Mouse (Mus musculus): Measurements from ENCODE around the gene B9d1.

Gene B9d1

GRCm38 (mm10) chr11:61535530-61535929, 30.6 kb downstream of the B9d1 start:
- in situ Hi-C loops (cut with MboI; ENCODE audit: unreplicated experiment in 2 of 2): no loop called here

DNA sequence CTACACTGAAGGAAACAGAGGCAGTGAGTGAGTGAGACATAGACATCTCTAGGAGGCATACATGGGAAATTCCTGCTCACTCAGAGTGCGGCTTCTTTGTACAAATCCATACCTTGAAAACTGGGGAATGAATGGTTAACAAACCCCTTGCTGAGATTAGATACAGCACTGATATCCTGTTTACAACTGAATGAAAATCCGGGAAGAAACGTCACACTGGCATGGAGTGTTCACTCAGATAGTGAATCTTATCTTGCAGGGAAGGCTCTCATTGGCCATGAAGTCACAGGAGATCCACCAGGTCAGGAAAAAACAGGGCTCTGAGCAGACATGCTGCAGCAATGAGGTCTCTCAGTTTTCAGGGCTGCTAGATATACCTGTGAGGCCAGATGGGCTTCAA, 32.0 kb downstream of the B9d1 start:
- in situ Hi-C loops (cut with MboI; ENCODE audit: unreplicated experiment in 2 of 2): no loop called here

GRCm38 (mm10) chr11:61537362-61537761, 32.4 kb downstream of the B9d1 start:
- in situ Hi-C loops (cut with MboI; ENCODE audit: unreplicated experiment in 2 of 2): no loop called here

- in situ Hi-C loops (cut with MboI; ENCODE audit: unreplicated experiment in 2 of 2): no loop called here
Measured at GRCm38 (mm10) chr11:61540642-61541041, 35.7 kb downstream of the B9d1 start.

DNA sequence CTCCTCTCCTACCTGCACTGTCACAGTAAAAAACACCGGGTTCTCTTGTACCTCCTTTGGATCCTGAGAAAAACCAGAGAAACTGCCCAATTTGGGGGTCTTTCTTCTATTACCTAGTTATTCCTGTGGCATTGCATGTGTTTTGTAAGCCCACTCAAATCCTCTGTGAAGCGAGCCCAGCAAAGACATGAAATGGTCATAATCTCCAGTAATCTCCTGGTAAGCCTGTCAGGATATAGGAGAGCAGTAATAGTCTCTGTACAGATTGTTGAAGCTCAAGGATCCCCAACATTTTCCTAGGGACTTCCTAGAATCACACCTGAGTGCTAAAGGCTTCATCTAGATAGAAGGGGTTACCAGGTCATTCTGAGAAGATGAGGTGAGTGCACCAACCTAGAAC, 36.2 kb downstream of the B9d1 start:
- in situ Hi-C loops (cut with MboI; ENCODE audit: unreplicated experiment in 2 of 2): no loop called here

DNA sequence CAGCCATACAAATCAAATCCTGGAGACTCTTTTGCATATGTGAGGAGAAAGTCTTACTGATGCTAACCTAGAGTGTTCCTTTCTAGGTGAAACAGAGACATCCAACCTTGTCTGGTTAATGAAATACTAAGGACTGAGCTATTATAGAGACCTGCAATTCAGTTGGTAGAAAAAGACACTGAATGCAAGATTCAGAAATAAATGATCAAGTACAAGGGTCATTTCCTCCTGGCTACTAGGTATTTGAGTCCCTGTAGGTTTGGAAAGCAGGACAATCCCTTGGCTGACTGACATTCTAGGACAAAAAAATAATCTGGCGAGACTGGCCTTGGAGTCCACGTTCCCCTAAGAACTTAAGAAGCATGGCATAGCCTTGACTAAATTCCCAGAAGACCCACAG, 40.6 kb downstream of the B9d1 start:
- in situ Hi-C loops (cut with MboI; ENCODE audit: unreplicated experiment in 2 of 2): no loop called here

- in situ Hi-C loops (cut with MboI; ENCODE audit: unreplicated experiment in 2 of 2): no loop called here
Measured at GRCm38 (mm10) chr11:61546452-61546851, 41.5 kb downstream of the B9d1 start.

- in situ Hi-C loops (cut with MboI; ENCODE audit: unreplicated experiment in 2 of 2): no loop called here
Measured at GRCm38 (mm10) chr11:61547710-61548109, 42.8 kb downstream of the B9d1 start.

GRCm38 (mm10) chr11:61550631-61551030, 45.7 kb downstream of the B9d1 start:
- in situ Hi-C loops (cut with MboI; ENCODE audit: unreplicated experiment in 2 of 2): no loop called here

GRCm38 (mm10) chr11:61553015-61553754, 48.2 kb downstream of the B9d1 start:
- in situ Hi-C loops (cut with MboI; ENCODE audit: unreplicated experiment in 2 of 2): no loop called here

GRCm38 (mm10) chr11:61559572-61559971, 54.6 kb downstream of the B9d1 start:
- in situ Hi-C loops (cut with MboI; ENCODE audit: unreplicated experiment in 2 of 2): no loop called here

- in situ Hi-C loops (cut with MboI; ENCODE audit: unreplicated experiment in 2 of 2): no loop called here
Measured at GRCm38 (mm10) chr11:61562421-61562820, 57.5 kb downstream of the B9d1 start.
